Mouse (Mus musculus): ENCODE measurements around the gene Trpm1. TPM values are rescaled to one million over a fixed set of nuclear protein-coding genes. Genes with fewer than 3 reads are reported as not detected.

The Trpm1 gene
- total RNA-seq, 2 experiments from 2014 or later: 0.33 TPM; not detected in 1

GRCm38 (mm10) chr7:64266587-64266986 lies 113.0 kb downstream of the Trpm1 start:
- DNase-seq: no peak
- intact Hi-C loops (cut with DNase I): no loop called here

GRCm38 (mm10) chr7:64271926-64272325 lies 118.3 kb downstream of the Trpm1 start:
- DNase-seq: no peak
- intact Hi-C loops (cut with DNase I): no loop called here

- intact Hi-C loops (cut with DNase I): no loop called here
- no peak for DNase-seq
These were observed 121.9 kb downstream of the Trpm1 start for GRCm38 (mm10) chr7:64275518-64275917.

- DNase-seq: no peak
- intact Hi-C loops (cut with DNase I): no loop called here
These were observed 123.3 kb downstream of the Trpm1 start for GRCm38 (mm10) chr7:64276921-64277320.

- intact Hi-C loops (cut with DNase I): no loop called here
- DNase-seq: no peak
These were observed 124.9 kb downstream of the Trpm1 start for GRCm38 (mm10) chr7:64278526-64278925.

DNA sequence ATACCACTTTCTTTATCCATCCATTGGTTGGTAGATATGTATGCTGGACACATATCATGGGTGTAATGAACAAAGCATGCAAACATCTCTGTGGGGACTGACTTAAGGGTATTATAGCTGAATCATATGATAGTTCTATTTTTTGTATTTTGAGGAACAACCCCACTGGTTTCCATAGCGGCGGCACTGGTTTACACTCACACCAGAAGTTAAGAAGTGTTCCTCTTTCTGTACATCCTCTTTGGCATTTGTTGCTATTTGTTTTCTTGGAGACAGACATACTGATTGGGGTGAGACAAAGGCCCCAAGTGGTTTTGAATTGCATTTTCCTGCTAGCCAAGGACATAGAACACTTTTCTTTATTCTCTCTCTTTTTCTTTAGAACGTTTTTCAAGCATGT lies 125.9 kb downstream of the Trpm1 start:
- DNase-seq: no peak
- intact Hi-C loops (cut with DNase I): no loop called here

- intact Hi-C loops (cut with DNase I): loop anchor here (5.0 to 10.0 kb wide), 3 partner anchors 106 to 432 kb away; partner anchors contain the start of genes Mcee and Mphosph10
- no peak for DNase-seq
These were observed 132.9 kb downstream of the Trpm1 start for GRCm38 (mm10) chr7:64286566-64286965.

DNA sequence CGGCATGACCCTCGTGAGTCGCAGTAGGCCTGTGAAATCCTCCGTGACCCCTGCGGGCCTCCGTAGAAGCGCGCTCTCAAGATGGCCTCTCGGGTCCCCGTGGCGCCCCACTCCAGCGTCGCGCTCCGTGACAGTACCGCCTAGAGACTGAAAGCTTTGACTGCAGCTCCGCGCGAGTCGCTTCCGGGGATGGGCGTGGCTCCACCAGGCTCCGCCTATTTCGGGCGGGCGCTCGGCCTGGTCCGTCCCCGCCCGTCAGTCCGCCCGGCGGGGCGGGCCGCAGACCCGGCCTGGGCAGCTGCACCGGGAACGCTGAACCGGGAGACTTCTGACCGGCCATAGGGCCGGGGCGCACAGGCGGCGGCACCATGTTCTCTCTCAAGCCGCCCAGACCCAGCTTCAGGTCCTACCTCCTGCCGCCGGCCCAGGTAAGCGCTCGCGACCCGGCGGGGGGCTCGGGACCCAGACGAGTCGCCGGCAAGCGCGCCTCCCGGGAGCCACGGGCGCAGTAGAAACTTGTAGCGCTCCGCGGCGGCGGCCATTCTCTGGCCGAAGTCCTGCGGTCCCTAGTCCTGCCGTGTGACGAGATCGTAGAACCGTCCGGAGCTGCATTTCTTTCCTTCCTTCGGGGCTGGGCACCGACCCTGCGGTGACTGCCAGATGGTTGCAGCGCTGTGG lies 133.9 kb downstream of the Trpm1 start, which contains the start of gene Mtmr10:
TSS of gene Mtmr10 (plus strand) at position 240 of the 678 bp plus-strand sequence.
- intact Hi-C loops (cut with DNase I): loop anchor here (5.0 to 10.0 kb wide), 3 partner anchors 105 to 433 kb away; partner anchors contain the start of genes Mcee and Mphosph10
- DNase-seq: peak; percentile 99 to 100

DNA sequence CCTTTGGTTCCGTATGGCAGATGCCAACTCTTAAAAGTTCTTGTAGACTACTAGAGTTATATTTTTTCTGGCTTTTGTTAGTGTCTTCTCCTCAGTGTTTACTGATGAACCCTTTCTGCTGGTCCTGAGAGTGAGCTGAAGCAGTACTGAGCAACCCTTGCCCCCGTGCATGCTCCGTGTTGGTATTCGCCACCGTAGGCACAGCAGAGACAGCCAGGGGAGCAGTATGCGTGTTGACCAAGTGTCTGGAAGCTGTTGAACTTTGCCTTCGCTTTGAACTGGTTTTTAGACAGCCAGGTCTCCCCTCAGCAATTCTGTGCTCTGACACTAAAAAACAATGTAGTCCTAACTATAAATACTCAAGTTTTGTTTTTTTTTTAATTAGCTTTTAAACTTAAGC lies 135.8 kb downstream of the Trpm1 start:
- intact Hi-C loops (cut with DNase I): loop anchor here (5.0 to 10.0 kb wide), 3 partner anchors 103 to 435 kb away; partner anchors contain the start of genes Mcee and Mphosph10

GRCm38 (mm10) chr7:64290431-64290830 lies 136.8 kb downstream of the Trpm1 start:
- intact Hi-C loops (cut with DNase I): no loop called here
- no peak for DNase-seq

More for the DNA sequence above, 135.8 kb downstream of the Trpm1 start:
- no peak for DNase-seq

- DNase-seq: no peak
- intact Hi-C loops (cut with DNase I): no loop called here
These were observed 138.1 kb downstream of the Trpm1 start for GRCm38 (mm10) chr7:64291722-64292121.

- no peak for DNase-seq
- intact Hi-C loops (cut with DNase I): no loop called here
These were observed 142.8 kb downstream of the Trpm1 start for GRCm38 (mm10) chr7:64296286-64297010.

DNA sequence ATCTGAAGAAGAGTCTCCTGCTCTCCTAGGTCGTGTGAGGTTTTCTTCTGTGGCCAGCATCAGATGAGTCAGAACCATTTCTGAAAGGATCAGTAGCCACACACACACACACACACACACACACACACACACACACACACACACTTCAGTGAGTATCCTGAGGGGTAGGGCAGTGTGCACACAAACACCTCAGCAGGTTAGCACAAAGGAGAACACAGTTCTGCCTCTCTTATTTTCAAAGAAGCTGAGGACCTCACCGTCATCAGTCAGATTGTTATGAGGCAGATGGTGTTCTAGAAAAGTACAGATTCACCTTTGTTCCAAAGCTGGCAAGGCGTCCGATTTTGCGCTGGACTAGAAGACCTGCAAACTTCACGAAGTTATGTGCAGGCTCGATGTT lies 156.6 kb downstream of the Trpm1 start:
- DNase-seq: no peak
- intact Hi-C loops (cut with DNase I): no loop called here

DNA sequence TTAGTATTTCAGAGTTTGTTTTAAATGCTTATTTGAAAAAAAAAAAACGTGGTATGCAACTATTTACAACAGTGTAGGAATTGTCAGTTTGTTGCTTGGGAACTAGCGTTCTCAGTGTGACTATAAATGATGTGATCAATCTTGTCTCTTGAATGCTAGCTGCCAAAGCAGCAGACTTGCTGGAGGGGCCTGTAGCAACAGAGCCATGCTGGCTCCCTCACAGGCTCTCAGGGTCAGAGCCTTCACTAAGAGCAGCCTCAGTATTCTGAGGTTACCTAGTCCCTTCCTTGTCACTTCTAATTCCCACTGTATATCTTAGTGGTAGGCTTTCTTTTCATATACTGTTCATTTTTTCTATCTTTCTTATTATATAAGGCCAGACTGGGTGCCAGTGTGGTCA lies 157.1 kb downstream of the Trpm1 start:
- no peak for DNase-seq
- intact Hi-C loops (cut with DNase I): no loop called here

GRCm38 (mm10) chr7:64312811-64313210 lies 159.2 kb downstream of the Trpm1 start:
- no peak for DNase-seq
- intact Hi-C loops (cut with DNase I): no loop called here

Small RNA genes lying within 50 kb of the gene (microRNA-seq; reads per million reads assigned to microRNA genes)
- gene Mir211: 2.3 to 3.2 reads per million in 2 experiments
- 0 reads per million in 2 experiments for gene Mir6416

Other genes with a start within 250 kb of the Trpm1 start
- not detected for gene E030018B13Rik, start 237.0 kb upstream of the Trpm1 start, total RNA-seq (2021)
- 10 to 100 TPM; 93.5 to 97.3 TPM for gene Klf13, start 214.9 kb upstream of the Trpm1 start, total RNA-seq (2021)
- 10 to 100 TPM; 13.1 to 15.0 TPM for gene Mtmr10, start 133.8 kb downstream of the Trpm1 start, total RNA-seq (2021)
- gene Fan1, start 220.3 kb downstream of the Trpm1 start, total RNA-seq (2021): 1 to 10 TPM; 6.7 to 7.7 TPM
- 10 to 100 TPM; 10.3 to 11.7 TPM for gene Mphosph10, start 238.4 kb downstream of the Trpm1 start, total RNA-seq (2021)
- 100 to 1,000 TPM; 157 to 162 TPM for gene Mcee, start 238.8 kb downstream of the Trpm1 start, total RNA-seq (2021)